Mouse (Mus musculus): Measurements from ENCODE around the gene Ywhah.

DNA sequence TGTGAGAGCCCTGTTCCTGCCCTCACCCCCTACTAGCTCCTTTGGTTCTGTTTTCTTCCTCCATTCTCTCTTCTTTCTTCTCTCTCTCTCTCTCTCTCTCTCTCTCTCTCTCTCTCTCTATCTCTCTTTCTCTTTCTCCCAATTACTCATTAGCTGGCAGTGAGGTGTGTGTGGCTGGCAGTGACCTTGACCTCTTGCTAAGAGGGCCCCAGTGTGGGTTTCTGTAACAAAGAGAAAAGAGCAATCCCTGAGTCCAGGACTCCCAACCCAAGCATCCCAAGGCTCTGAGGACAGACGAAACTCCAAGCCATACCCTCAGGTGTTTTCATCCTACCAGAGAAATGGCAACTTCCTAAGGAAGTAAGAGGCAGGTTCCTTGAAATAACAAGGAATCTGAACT, 4.5 kb upstream of the Ywhah start:
- TF ChIP-seq POLR2A (IDR thresholded peaks at IDR 0.05; ENCODE audit: extremely low read depth, insufficient read depth, low read length) (no peak), CTCF (IDR thresholded peaks at IDR 0.05; ENCODE audit: low read depth, low read length) (no peak)

Data from liver, adult 2 months (tissue).